In genomic region chr5:52878847-52879246, GRCm38 (mm10) we compare ENCODE assay signal across 7 mouse cellular contexts. TPM values are rescaled to one million over a fixed set of nuclear protein-coding genes. Genes with fewer than 3 reads are reported as not detected.
DNase-seq lines count a peak whose midpoint lies in the region; ATAC-seq lines count a peak whose summit lies in the region.

No protein-coding gene starts in this region.

- no peaks in the 10 kb centered on the region for H3K9me3 ChIP-seq in forebrain, embryonic 13.5 days (replicated peaks)
- no peaks in the 10 kb centered on the region for H3K9me3 ChIP-seq in hindbrain, embryonic 15.5 days

- no peaks in the 10 kb centered on the region for H3K4me1 ChIP-seq in forebrain, embryonic 13.5 days
- no peaks in the 10 kb centered on the region for H3K4me1 ChIP-seq in hindbrain, embryonic 15.5 days (replicated peaks)

- H3K4me2 ChIP-seq in forebrain, embryonic 13.5 days: no peak overlapping the region
- H3K4me2 ChIP-seq in hindbrain, embryonic 15.5 days: no peak overlapping the region

- no peak overlapping the region for H3K4me3 ChIP-seq in forebrain, embryonic 13.5 days
- H3K4me3 ChIP-seq in hindbrain, embryonic 15.5 days: no peak overlapping the region

- peak; percentile 86 for ATAC-seq in forebrain, embryonic 13.5 days
- peak; percentile 78 for ATAC-seq in hindbrain, embryonic 15.5 days (ENCODE audit: low FRiP score, low read depth)

- no peak overlapping the region for H3K27ac ChIP-seq in forebrain, embryonic 13.5 days
- no peak overlapping the region for H3K27ac ChIP-seq in hindbrain, embryonic 15.5 days (replicated peaks)

- DNase-seq in Muller cell, postnatal 12 days (ENCODE audit: inconsistent ontology term): peak; percentile 54
- DNase-seq in c-Kit-positive CD71-negative TER-119-negative erythroid progenitor cells, embryonic 14.5 days (ENCODE audit: low read depth): peak; percentile 42
- peak; percentile 64 to 68 for DNase-seq in layer of hippocampus, postnatal 10 days (ENCODE audit: low spot score in 2 of 2)
- peak; percentile 51 to 73 for DNase-seq in lung, postnatal 4 days
- peak; percentile 62 to 77 for DNase-seq in right cerebral cortex, postnatal 10 days (ENCODE audit: low spot score in 2 of 2)

- H3K9ac ChIP-seq in forebrain, embryonic 13.5 days: no peak overlapping the region
- H3K9ac ChIP-seq in hindbrain, embryonic 15.5 days: no peak overlapping the region

- WGBS in forebrain, embryonic 13.5 days: 8% methylated on average over 8 of the region's 14 CpGs
- 7% methylated on average over 9 of the region's 14 CpGs for WGBS in hindbrain, embryonic 15.5 days

- no peaks in the 10 kb centered on the region for H3K36me3 ChIP-seq in forebrain, embryonic 13.5 days (ENCODE audit: poor library complexity, severe bottlenecking)
- H3K36me3 ChIP-seq in hindbrain, embryonic 15.5 days: no peaks in the 10 kb centered on the region

- H3K27me3 ChIP-seq in forebrain, embryonic 13.5 days: no peaks in the 10 kb centered on the region
- H3K27me3 ChIP-seq in hindbrain, embryonic 15.5 days: no peaks in the 10 kb centered on the region

RNA-seq across cellular contexts. Expression of gene Anapc4, which starts 45.0 kb away (rescaled TPM):
- 112 and 121 TPM in 2 replicates for polyA plus RNA-seq in forebrain, embryonic 13.5 days (2015; fragmentation: Nextera tagmentation; extraction: Ambion mirVana)
- 99.4 and 104 TPM in 2 replicates for polyA plus RNA-seq in hindbrain, embryonic 15.5 days (2015; fragmentation: Nextera tagmentation; extraction: Ambion mirVana)
- total RNA-seq in layer of hippocampus, postnatal 10 days (2021): 10 to 100 TPM; 90.7 to 92.6 TPM
